Mouse (Mus musculus): ENCODE measurements at regions not wholly inside any gene's neighbourhood (a gene's known extent, or its start where the extent isn't known, plus 50 kb on each side); places are given as distances from the start of the nearest gene placed in this dataset.

DNA sequence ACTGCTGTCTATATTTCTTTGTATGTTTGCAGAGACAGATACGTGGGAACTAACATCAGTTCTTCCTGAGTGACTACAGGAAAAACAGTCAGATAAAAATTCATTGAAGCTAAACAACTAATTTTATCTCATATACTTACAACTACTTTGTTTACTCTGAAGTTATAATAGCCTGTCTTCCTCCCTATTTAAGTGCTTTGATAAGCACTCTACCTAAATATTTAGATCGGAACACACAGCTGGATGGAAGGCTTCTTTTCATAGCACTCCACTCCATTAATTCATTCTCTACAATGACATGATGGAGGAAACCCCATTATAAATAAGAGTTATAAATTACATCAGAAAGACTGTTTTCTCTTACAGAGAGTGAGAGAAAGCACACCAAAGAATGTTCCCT, 438.5 kb upstream of the Sptlc3 start:
- Histone ChIP-seq H3K9me3 (no peaks in the 10 kb centered on the region), H3K36me3 (replicated peaks) (no peaks in the 10 kb centered on the region), H3K4me2 (no peak overlapping the region), H3K4me1 (no peaks in the 10 kb centered on the region), H3K27me3 (replicated peaks) (no peaks in the 10 kb centered on the region), H3K4me3 (no peak overlapping the region), H3K9ac (no peak overlapping the region), H3K27ac (no peak overlapping the region)
- ATAC-seq (replicated peaks), result no peak
- WGBS, result 85% methylated on average over 2 of the region's 2 CpGs

DNA sequence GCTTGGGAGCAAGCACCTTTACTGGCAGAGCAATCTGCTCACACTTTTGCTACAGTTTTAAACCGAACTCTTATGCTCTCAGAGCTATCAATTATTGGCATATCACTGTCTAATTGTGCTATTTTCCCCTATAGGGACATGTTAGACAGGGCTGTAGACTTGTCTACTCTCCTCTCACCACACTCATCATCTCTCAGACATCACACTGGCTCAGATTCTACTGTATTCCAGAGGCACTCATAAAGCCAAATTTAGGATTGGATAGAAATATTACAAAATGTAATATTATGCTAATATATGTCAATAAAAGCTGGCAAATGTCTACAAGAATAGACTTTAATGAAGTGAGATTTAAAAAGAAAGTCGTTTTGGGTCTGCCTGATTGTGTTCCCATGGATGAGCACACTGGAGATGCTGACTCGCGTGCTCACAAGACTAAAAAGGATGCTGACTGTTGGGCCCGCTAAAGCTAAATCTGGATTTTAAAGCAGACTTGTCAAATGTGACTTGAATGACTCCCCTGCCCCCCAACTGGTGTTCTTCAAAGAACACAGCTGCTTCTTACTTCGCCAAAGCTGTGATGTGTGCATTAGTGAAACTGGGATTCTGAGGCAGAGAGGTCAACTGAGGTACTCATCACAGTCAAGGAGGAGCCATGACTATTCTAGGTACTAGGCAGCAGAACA, 424.3 kb upstream of the Sptlc3 start:
- H3K9ac ChIP-seq, result no peak overlapping the region
- no peaks in the 10 kb centered on the region for H3K4me1 ChIP-seq
- no peaks in the 10 kb centered on the region for H3K9me3 ChIP-seq
- H3K36me3 ChIP-seq (replicated peaks), result no peaks in the 10 kb centered on the region
- H3K27me3 ChIP-seq (replicated peaks), result no peaks in the 10 kb centered on the region
- no peak overlapping the region for H3K27ac ChIP-seq
- no peak overlapping the region for H3K4me2 ChIP-seq
- no peak for ATAC-seq (replicated peaks)
- no peak overlapping the region for H3K4me3 ChIP-seq
- WGBS, result 85% methylated on average over 6 of the region's 6 CpGs

DNA sequence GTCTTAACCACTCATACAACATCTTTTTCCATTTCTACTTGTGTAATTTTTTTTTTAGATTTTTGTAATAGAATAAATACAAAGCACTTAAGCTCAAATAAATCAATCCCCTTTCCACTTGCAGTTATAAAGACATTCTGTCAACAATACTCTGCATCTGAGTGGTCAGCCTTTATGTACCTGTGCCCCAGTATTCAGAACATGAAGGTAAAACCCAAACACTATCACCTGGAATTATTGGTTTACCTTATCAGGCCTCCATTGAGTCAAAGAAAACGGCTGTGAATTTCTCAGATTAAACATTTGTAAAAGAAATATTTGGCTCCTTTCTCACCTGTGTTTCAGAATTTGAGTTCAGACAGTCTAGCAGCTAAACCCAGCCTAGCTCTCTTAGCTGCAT, 422.0 kb upstream of the Sptlc3 start:
- H3K4me1 ChIP-seq, result no peaks in the 10 kb centered on the region
- no peak for ATAC-seq (replicated peaks)
- 78% methylated on average over 1 of the region's 1 CpGs for WGBS
- H3K27me3 ChIP-seq (replicated peaks), result no peaks in the 10 kb centered on the region
- H3K9ac ChIP-seq, result no peak overlapping the region
- no peak overlapping the region for H3K27ac ChIP-seq
- no peak overlapping the region for H3K4me3 ChIP-seq
- no peaks in the 10 kb centered on the region for H3K9me3 ChIP-seq
- H3K36me3 ChIP-seq (replicated peaks), result no peaks in the 10 kb centered on the region
- no peak overlapping the region for H3K4me2 ChIP-seq

DNA sequence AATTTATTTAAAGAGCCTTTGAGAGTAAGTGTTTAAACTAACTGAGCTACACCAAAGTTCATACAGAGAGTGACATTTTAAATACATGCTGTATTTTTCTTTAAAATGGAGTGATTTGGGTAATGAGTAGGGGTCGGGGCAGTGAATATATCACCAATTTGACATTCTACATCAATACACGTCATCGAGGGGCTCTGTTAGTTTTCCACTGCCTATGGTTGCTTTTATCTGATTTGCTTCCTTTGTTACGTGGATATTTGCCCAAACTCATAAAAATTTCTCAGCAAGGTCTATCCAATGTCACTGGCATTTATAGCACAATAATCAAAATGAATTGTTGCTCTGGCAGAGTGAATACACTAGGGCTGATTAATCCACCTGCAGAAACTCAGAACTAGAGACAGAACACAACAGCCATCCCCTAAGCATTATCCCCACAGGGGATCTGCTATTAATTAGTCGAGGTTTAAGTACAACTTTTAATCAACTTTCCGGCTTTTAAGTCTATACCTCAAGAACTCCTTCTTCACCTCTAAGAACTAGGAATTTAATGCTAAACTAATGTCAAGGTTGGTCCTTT, 400.1 kb upstream of the Sptlc3 start:
- Histone ChIP-seq H3K27me3 (replicated peaks) (no peaks in the 10 kb centered on the region), H3K9ac (no peak overlapping the region), H3K36me3 (replicated peaks) (no peaks in the 10 kb centered on the region), H3K4me3 (no peak overlapping the region), H3K4me1 (no peaks in the 10 kb centered on the region), H3K9me3 (no peaks in the 10 kb centered on the region), H3K4me2 (no peak overlapping the region), H3K27ac (no peak overlapping the region)
- 83% methylated on average over 6 of the region's 6 CpGs for WGBS
- ATAC-seq (replicated peaks), result no peak

DNA sequence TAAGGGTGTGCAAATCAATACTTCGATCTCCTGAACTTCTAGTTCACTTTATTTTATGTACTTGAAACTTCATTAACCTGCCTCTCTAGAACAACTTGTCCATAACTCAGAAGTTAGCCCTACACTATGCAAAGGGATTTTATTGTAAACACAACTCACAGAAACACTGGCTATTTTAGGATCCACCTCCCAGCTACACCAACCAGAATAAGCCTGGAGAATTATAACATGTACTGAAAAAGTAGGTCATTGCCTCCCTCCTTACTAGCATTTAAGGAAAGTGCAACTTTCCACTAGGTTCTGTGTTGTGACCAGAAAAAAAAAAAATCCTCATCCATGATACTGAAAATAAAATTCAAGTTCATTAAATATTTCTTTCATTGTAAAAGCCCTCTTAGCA, 382.0 kb upstream of the Sptlc3 start:
- Histone ChIP-seq H3K9me3 (no peaks in the 10 kb centered on the region), H3K36me3 (replicated peaks) (no peaks in the 10 kb centered on the region), H3K4me3 (no peak overlapping the region), H3K27ac (no peak overlapping the region), H3K9ac (no peak overlapping the region), H3K27me3 (replicated peaks) (no peaks in the 10 kb centered on the region), H3K4me1 (no peaks in the 10 kb centered on the region), H3K4me2 (no peak overlapping the region)
- 87% methylated on average over 1 of the region's 1 CpGs for WGBS
- ATAC-seq (replicated peaks), result no peak

DNA sequence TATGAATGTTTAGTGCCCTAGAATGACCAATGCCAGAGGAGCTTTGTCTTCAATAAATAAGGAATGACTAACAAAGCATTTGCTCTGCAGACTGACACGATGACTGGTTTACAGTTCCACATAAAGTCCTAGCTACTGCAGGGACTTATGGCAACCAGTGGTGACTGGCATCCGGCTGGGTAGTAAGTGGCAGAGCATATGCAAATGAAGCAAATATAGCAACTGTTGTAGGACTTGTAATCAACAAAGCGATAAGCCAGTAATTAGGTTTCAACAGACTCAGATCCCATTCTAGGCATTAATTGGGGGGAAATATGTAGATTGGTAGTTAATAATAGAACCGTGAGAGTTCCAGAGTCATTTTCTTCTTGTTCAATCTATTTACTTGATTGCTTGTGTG, 379.2 kb upstream of the Sptlc3 start:
- Histone ChIP-seq H3K4me1 (no peaks in the 10 kb centered on the region), H3K9me3 (no peaks in the 10 kb centered on the region), H3K9ac (no peak overlapping the region), H3K27me3 (replicated peaks) (no peaks in the 10 kb centered on the region), H3K36me3 (replicated peaks) (no peaks in the 10 kb centered on the region), H3K27ac (no peak overlapping the region), H3K4me2 (no peak overlapping the region), H3K4me3 (no peak overlapping the region)
- 87% methylated on average over 4 of the region's 4 CpGs for WGBS
- no peak for ATAC-seq (replicated peaks)

DNA sequence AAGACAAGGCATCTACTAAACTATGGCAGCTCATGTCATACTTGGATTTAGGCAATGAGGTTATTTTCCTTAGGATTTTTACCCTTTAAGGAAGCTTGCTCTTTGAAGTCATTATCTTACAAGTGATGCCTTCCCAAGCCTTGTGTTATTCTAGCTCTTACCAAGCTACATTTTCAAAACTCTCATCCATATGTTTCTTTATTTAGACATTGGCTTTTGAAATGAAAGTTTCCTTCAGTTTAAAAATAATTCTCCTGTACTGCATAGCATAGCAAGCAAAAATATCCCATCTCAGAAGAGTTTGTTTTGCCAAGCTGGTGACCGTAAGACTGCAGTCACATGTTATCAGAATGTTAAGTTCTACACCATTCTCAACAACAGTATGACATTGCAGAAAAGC, 372.8 kb upstream of the Sptlc3 start:
- no peak overlapping the region for H3K9ac ChIP-seq

DNA sequence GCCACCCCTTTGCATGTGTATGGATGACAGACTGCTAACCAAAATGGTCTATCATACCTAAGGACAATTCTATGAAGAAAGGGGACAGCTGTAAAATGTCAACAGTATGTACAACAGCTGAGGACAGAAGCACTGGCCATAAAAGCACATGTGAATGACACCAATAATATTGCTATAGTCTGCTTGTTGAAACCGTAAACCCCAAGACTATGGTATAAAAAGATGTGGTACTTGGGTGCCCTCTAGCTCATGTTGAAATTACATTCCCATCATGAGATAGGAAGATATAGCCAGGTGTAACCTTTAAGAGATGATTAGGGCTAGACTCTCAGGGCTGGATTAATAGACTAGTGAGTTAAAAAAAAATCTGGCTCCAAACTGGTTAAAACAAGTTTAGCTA, 361.6 kb upstream of the Sptlc3 start:
- Histone ChIP-seq H3K27me3 (replicated peaks) (no peaks in the 10 kb centered on the region), H3K9ac (no peak overlapping the region), H3K36me3 (replicated peaks) (no peaks in the 10 kb centered on the region), H3K9me3 (no peaks in the 10 kb centered on the region), H3K27ac (no peak overlapping the region), H3K4me1 (no peaks in the 10 kb centered on the region), H3K4me2 (no peak overlapping the region), H3K4me3 (no peak overlapping the region)
- WGBS, result 56% methylated on average over 1 of the region's 1 CpGs
- ATAC-seq (replicated peaks), result no peak

More for the DNA sequence above, 372.8 kb upstream of the Sptlc3 start:
- Histone ChIP-seq H3K9me3 (no peaks in the 10 kb centered on the region), H3K4me2 (no peak overlapping the region), H3K4me3 (no peak overlapping the region), H3K4me1 (no peaks in the 10 kb centered on the region), H3K27me3 (replicated peaks) (no peaks in the 10 kb centered on the region), H3K27ac (no peak overlapping the region), H3K36me3 (replicated peaks) (no peaks in the 10 kb centered on the region)
- WGBS, result 92% methylated on average over 1 of the region's 1 CpGs
- ATAC-seq (replicated peaks), result no peak

DNA sequence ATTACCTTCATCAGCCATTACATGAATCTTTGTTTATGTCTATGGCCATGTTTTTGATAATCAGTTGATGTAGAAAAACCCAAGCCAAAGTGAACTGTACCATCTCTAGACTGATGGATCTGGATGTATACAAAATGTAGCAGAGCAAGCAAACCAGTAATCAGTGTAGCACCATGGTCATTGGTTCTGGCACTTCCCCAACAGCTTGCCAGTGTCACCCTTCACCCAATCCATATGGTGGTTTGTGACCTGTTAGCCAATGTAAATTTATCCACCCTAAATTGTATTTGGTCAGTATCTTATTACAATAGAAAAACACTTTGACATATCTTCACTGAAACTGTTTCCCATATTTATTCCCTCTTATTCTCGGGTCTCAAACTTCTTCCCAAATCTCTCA, 346.7 kb upstream of the Sptlc3 start:
- no peaks in the 10 kb centered on the region for H3K9me3 ChIP-seq
- no peaks in the 10 kb centered on the region for H3K4me1 ChIP-seq
- ATAC-seq (replicated peaks), result no peak
- no peak overlapping the region for H3K27ac ChIP-seq
- no peak overlapping the region for H3K9ac ChIP-seq
- H3K4me3 ChIP-seq, result no peak overlapping the region
- no peaks in the 10 kb centered on the region for H3K36me3 ChIP-seq (replicated peaks)
- H3K27me3 ChIP-seq (replicated peaks), result no peaks in the 10 kb centered on the region
- 88% methylated on average over 1 of the region's 1 CpGs for WGBS
- no peak overlapping the region for H3K4me2 ChIP-seq

DNA sequence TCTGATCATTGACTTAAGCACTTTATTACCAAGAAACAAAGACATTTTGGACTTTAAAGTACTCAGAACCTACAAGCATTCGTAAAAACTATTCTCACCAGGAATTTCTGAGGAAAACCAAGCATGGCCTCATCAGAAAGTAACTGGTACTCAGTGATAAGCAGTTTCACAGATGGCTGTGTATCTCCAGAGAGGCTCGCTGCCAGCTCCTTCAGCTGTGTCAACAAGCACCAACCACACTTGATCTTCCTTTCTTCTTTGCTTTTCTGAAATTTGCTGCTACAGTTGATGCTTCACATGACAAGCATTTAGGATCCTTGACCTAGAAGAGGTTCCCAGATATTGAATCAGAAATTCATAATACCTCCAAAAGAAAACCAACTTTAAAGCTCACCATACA, 314.1 kb upstream of the Sptlc3 start:
- no peak overlapping the region for H3K4me3 ChIP-seq
- no peak for ATAC-seq (replicated peaks)
- H3K9ac ChIP-seq, result no peak overlapping the region
- 89% methylated on average over 2 of the region's 2 CpGs for WGBS
- no peaks in the 10 kb centered on the region for H3K27me3 ChIP-seq (replicated peaks)
- H3K9me3 ChIP-seq, result no peaks in the 10 kb centered on the region
- H3K4me1 ChIP-seq, result no peaks in the 10 kb centered on the region
- H3K4me2 ChIP-seq, result no peak overlapping the region
- H3K27ac ChIP-seq, result no peak overlapping the region
- H3K36me3 ChIP-seq (replicated peaks), result no peaks in the 10 kb centered on the region

DNA sequence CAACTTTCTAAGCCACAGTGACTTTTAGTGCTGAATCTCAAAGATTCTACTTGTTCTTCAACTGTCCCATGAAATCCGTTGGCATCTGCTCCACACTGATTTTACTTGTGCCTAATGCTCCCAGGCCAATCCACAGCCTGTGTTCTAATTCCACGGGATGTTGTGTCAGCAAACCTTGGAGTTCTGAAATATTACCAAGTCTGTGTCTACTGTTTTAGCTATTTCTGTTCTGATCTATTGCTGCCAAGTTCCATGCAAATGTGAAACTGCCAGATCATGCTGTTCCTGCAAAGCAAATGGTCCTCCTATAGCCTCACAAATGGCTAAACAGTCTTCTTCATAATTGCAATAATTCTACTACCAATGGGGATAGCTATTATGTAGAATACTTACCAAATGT, 295.4 kb upstream of the Sptlc3 start:
- Histone ChIP-seq H3K4me1 (no peaks in the 10 kb centered on the region), H3K4me2 (no peak overlapping the region), H3K4me3 (no peak overlapping the region), H3K9ac (no peak overlapping the region), H3K9me3 (no peaks in the 10 kb centered on the region), H3K36me3 (replicated peaks) (no peaks in the 10 kb centered on the region), H3K27me3 (replicated peaks) (no peaks in the 10 kb centered on the region), H3K27ac (no peak overlapping the region)
- 84% methylated on average over 2 of the region's 2 CpGs for WGBS
- ATAC-seq (replicated peaks), result no peak

DNA sequence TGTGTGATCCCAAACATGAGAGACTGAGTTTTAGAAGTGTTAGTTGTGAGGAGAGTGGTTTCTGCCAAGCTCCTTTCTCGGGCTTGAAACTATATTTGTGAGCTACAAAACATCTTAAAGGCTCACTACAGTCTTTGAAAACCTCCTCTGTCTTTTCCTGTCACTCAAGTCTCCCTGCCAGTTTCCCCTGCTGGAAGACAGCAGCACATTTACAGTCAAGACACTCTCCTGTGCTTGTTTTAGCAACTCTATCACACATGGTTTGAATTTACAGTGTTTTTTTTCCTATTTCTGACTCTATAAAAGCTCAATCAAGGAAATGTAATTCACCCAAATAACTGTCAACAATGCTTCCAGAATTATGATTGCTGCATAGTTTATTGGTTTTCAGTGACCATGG, 286.1 kb upstream of the Sptlc3 start:
- H3K36me3 ChIP-seq (replicated peaks), result no peaks in the 10 kb centered on the region
- no peaks in the 10 kb centered on the region for H3K27me3 ChIP-seq (replicated peaks)
- H3K4me1 ChIP-seq, result no peaks in the 10 kb centered on the region
- WGBS, result 53% methylated on average over 1 of the region's 1 CpGs
- no peak for ATAC-seq (replicated peaks)
- no peak overlapping the region for H3K27ac ChIP-seq
- no peak overlapping the region for H3K4me3 ChIP-seq
- H3K9me3 ChIP-seq, result no peaks in the 10 kb centered on the region
- no peak overlapping the region for H3K4me2 ChIP-seq
- H3K9ac ChIP-seq, result no peak overlapping the region

DNA sequence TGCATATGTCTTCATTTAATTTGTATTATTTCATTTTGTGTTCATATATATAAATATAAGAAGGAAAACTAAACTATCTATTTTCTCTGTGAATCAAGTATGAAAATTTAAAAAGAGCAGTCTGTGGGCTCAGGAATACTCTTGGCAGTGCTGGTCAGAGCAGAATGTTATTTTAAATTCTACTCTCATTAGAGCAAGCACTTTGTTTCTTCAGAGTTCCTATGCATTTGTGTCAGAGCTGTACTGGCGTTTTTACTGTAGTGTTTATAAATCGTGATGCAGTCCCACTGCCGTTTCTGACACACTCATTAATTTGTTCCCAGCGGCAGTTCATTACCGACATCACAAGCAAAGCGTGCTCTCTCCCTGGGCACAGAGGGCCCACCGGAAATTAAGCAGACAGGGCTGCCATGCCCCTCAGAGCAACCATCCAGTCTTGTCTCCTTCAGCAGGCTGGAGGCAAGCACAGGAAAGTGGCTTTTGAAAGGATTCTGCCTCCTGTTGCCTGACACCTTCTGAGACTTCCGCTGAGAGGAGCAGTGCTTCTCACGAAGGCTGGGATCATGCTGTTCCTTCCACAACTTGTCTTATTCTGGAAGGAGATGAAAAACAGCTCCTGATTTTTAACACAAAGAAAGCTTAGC, 272.8 kb upstream of the Sptlc3 start:
- Histone ChIP-seq H3K4me3 (no peak overlapping the region), H3K4me1 (no peaks in the 10 kb centered on the region), H3K36me3 (replicated peaks) (no peaks in the 10 kb centered on the region), H3K27ac (peak overlapping the region; percentile 30), H3K4me2 (0 out of 2 replicates have a peak overlapping the region, but pooled peaks have one; percentile 17), H3K9me3 (no peaks in the 10 kb centered on the region), H3K27me3 (replicated peaks) (no peaks in the 10 kb centered on the region), H3K9ac (no peak overlapping the region)
- 41% methylated on average over 9 of the region's 9 CpGs for WGBS
- ATAC-seq (replicated peaks), result peak; percentile 89

Data from midbrain, embryonic 15.5 days (tissue).